ENCODE assay signal across 8 mouse cellular contexts in genomic region chr10:68137151-68137833, GRCm38 (mm10).
DNase-seq lines count a peak whose midpoint lies in the region; ATAC-seq and TF ChIP-seq lines count a peak whose summit lies in the region.

No protein-coding gene starts in this region.

- TF ChIP-seq POLR2A in kidney, adult 2 months (IDR thresholded peaks at IDR 0.05; ENCODE audit: low read depth, low read length): no peak

- no peak overlapping the region for H3K9ac ChIP-seq in hindbrain, embryonic 16.5 days (ENCODE audit: low read depth, low read length)
- no peak overlapping the region for H3K9ac ChIP-seq in midbrain, postnatal 0 days (replicated peaks; ENCODE audit: low read length, poor library complexity, severe bottlenecking)

- H3K36me3 ChIP-seq in kidney, adult 2 months (ENCODE audit: control insufficient read depth, insufficient read depth, low read length): no peaks in the 10 kb centered on the region
- H3K36me3 ChIP-seq in hindbrain, embryonic 16.5 days (ENCODE audit: control insufficient read depth, insufficient read depth, low read length): 0 out of 2 replicates have a peak, but pooled peaks cover 4% of the 10 kb centered on the region
- H3K36me3 ChIP-seq in midbrain, postnatal 0 days (ENCODE audit: insufficient read depth, low read length): no peaks in the 10 kb centered on the region

- WGBS in kidney, adult 2 months: 61% methylated on average over 11 of the region's 11 CpGs
- 29% methylated on average over 11 of the region's 11 CpGs for WGBS in hindbrain, embryonic 16.5 days
- 38% methylated on average over 11 of the region's 11 CpGs for WGBS in midbrain, postnatal 0 days

- peak; percentile 67 for ATAC-seq in activated CD4-positive, CD25-positive, alpha-beta regulatory T cell, adult 4 months
- no peak for ATAC-seq in hindbrain, embryonic 16.5 days
- ATAC-seq in midbrain, postnatal 0 days (ENCODE audit: low FRiP score): no peak
- ATAC-seq in granulocyte monocyte progenitor cell, adult 5-6 weeks (replicated peaks; ENCODE audit: poor library complexity, severe bottlenecking): no peak

- no peak for TF ChIP-seq CTCF in kidney, adult 2 months (conservative IDR thresholded peaks at IDR 0.05; ENCODE audit: insufficient read depth, insufficient read length, low read depth, low read length)
- TF ChIP-seq CTCF in midbrain, postnatal 0 days (IDR thresholded peaks at IDR 0.05): no peak

- 0 out of 2 replicates have a peak, but pooled peaks cover 3% of the 10 kb centered on the region for H3K9me3 ChIP-seq in hindbrain, embryonic 16.5 days (ENCODE audit: control insufficient read depth, low read length)
- no peaks in the 10 kb centered on the region for H3K9me3 ChIP-seq in midbrain, postnatal 0 days (ENCODE audit: low read length)

- H3K4me3 ChIP-seq in kidney, adult 2 months (ENCODE audit: insufficient read depth, low read depth, low read length): no peak overlapping the region
- no peak overlapping the region for H3K4me3 ChIP-seq in hindbrain, embryonic 16.5 days (ENCODE audit: low read length)
- no peak overlapping the region for H3K4me3 ChIP-seq in midbrain, postnatal 0 days (ENCODE audit: low read depth, low read length)

- H3K4me1 ChIP-seq in kidney, adult 2 months (ENCODE audit: control insufficient read depth, insufficient read depth, low read length): peaks cover 24% of the 10 kb centered on the region; the same call in 1 of the 2 replicates
- peaks cover 17% of the 10 kb centered on the region for H3K4me1 ChIP-seq in hindbrain, embryonic 16.5 days (ENCODE audit: control insufficient read depth, insufficient read depth, low read depth, low read length)
- H3K4me1 ChIP-seq in midbrain, postnatal 0 days (ENCODE audit: insufficient read depth, low read length): peaks cover 7% of the 10 kb centered on the region; the same call in 1 of the 2 replicates

- H3K4me2 ChIP-seq in hindbrain, embryonic 16.5 days (ENCODE audit: low read length): no peak overlapping the region
- H3K4me2 ChIP-seq in midbrain, postnatal 0 days (ENCODE audit: low read depth, low read length, poor library complexity, severe bottlenecking): no peak overlapping the region

- peak overlapping the region; percentile 90 for H3K27ac ChIP-seq in kidney, adult 2 months (ENCODE audit: insufficient read depth, low read depth, low read length)
- peak overlapping the region; percentile 65; the same call in 1 of the 2 replicates for H3K27ac ChIP-seq in hindbrain, embryonic 16.5 days (ENCODE audit: low read depth, low read length)
- H3K27ac ChIP-seq in midbrain, postnatal 0 days (ENCODE audit: low read depth, low read length): 0 out of 2 replicates have a peak overlapping the region, but pooled peaks have one; percentile 47

- no peak for DNase-seq in kidney, adult 2 months
- no peak for DNase-seq in kidney, postnatal 36 days
- no peak for DNase-seq in midbrain, postnatal 0 days (ENCODE audit: low spot score)
- no peak for DNase-seq in adipocyte (ENCODE audit: low spot score)
- DNase-seq in thymus, postnatal 14 days: no peak

- H3K27me3 ChIP-seq in kidney, adult 2 months (replicated peaks; ENCODE audit: control insufficient read depth, insufficient read depth, low read length): no peaks in the 10 kb centered on the region
- H3K27me3 ChIP-seq in hindbrain, embryonic 16.5 days (replicated peaks; ENCODE audit: control insufficient read depth, insufficient read depth, low read length): no peaks in the 10 kb centered on the region
- no peaks in the 10 kb centered on the region for H3K27me3 ChIP-seq in midbrain, postnatal 0 days (ENCODE audit: insufficient read depth, low read length)
